Mouse (Mus musculus): ENCODE results near the gene Gtf2a1l.

DNA sequence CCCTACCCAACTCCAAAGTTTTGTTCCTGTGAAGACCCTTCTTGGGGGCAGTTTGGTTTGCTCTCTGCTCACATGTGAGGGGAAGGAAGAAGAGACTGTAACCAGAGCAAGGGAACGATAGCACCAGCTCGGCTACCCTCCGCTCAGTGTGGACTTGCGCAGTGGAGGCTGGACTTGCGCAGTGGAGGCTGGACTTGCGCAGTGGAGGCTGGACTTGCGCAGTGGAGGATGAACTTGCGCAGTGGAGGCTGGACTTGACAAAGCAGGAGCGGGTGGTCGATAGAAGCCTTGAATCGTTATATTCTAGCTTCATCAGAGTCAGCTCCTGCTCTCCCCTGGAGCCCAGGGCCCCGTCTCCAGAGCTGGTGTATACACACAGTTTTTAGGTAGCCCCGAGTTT lies 43.1 kb upstream of the Gtf2a1l start:
- no peak for TF ChIP-seq CTCF (IDR thresholded peaks at IDR 0.05; ENCODE audit: low read depth)
- no peak for TF ChIP-seq EP300 (optimal IDR thresholded peaks at IDR 0.05)
